Mouse (Mus musculus) left cerebral cortex, adult 2 months (tissue): ENCODE results near the gene Gm7356. TPM values are rescaled to one million over a fixed set of nuclear protein-coding genes. Genes with fewer than 3 reads are reported as not detected.
"Not testable (repeated sequence)": the region's sequence is repeated elsewhere in the genome, so short reads cannot be mapped to it uniquely, and the experiment has no call there.

Experiments used
- DNase-seq, 2 experiments: peaks; one replicate each; pipeline ENCODE4 v3.0.0; 2021 to 2022; ENCODE audit warnings: low spot score in 2 of 2, mixed read lengths in 1 of 2; ENCODE audit errors: extremely low spot score in 1 of 2
- H3K27ac ChIP-seq: fragments of 200-600 bp; 2 replicates; pipeline ENCODE4 v1.8.1; 2022
- H3K4me3 ChIP-seq: fragments of 200-600 bp; 2 replicates; pipeline ENCODE4 v1.8.1; 2022
- CTCF ChIP-seq: fragments of 200-600 bp; IDR thresholded peaks from 2 replicates; pipeline ENCODE4 v1.8.1; 2022; ENCODE audit warnings: antibody characterized with exemption, mild to moderate bottlenecking, moderate library complexity
- intact Hi-C: fragments of 180-260 bp; cut with DNase I; formaldehyde crosslinking; loops from one replicate; pipeline ENCODE4 v1.15.1; 2025
- long read RNA-seq, 2 experiments: library from polyadenylated mRNA; stranded (forward); transcript quantifications; one replicate each; pipeline ENCODE4 v2.0.0; 2021; ENCODE audit warnings: borderline mapping rate in 2 of 2
- total RNA-seq, 2 experiments: library from RNA; stranded (reverse); gene quantifications; 2 replicates each; pipeline ENCODE4 v1.2.3; 2021

The Gm7356 gene
- total RNA-seq: not detected
- long read RNA-seq, experiment 1: 0 reads
- long read RNA-seq, experiment 2: 0 reads

DNA sequence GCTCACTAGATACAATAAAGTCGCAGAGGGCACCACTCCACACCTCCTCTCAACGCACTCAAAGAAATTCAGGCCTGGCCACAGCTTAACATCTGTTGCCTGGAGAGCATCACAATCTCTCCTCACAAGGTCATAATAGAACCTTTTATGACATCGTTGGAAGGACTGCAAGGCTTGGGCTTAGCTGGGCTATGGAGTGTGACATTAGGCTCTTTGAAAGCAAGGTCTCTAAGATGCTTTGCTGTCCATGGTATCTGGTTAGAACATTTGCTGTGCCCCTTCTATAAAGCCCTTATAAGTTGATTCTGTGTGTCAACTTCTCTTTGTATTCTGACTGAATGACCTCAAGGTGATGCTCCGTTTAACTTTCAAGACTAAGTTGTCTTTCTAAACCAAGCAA, at the start of gene Gm7356:
Gm7356 (minus strand) TSS at position 101 of the 400 bp plus-strand sequence.
- intact Hi-C loops, H3K27ac ChIP-seq, H3K4me3 ChIP-seq, DNase-seq: not testable (repeated sequence)

DNA sequence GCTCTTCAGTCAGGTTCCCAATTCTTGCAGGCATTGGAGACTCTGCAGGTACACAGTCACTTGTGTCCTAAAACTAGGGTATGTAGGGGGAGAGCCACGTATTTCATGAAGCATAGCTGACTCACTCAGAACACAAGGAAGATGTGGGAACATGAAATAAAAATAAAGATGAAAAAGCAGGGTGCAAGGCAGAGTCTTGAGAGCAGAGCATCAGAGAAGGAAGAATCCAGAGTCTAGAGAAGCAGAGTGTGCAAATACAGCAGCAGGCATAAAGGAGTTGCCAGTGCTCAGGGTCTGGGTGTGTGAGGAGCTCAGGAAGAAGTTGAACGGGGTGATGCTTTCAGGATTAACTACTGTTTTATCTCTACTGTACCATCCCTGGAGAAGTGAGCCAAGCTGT, 38.4 kb upstream of the Gm7356 start:
- intact Hi-C loops, DNase-seq, H3K4me3 ChIP-seq, H3K27ac ChIP-seq: not testable (repeated sequence)

DNA sequence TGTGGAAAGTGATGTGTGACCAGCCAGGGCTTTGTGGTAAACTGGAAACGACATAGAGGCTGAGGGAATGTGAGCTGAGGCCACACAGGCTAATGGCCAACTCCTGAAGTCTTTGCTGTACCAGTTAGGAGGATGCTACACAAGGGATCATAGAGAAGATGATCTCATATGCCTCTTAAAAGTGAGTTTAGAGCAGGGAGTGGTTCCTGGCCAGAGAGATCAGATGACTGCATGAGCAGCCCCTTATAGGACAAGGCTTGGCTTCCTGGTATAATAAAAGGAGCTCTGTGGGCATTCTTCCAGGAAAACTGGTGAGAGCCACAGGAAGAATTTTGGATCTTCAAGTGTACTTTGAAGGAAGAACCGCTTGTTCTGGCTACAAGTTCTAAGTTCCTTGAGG, 33.5 kb upstream of the Gm7356 start:
- H3K4me3 ChIP-seq, H3K27ac ChIP-seq, DNase-seq, intact Hi-C loops: not testable (repeated sequence)

DNA sequence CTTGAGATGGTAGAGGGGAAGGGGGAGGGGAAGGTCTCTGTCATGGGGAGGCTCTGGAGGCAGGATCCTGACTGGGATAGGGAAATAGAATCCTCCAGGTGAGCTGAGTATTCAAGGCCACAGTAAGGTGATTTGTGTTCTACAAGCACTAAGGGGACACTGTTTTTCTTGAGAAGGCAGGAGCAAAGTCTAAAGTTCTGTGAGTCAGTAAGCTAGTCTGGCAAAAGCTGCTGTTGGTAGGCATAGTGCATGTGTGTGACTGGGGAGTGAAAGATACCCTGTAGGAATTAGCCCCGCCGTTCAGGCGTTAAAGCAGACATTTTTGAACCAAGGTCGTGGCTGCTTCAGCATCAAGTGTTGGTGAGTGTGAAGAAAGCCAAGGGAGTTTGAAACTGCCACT, 32.6 kb upstream of the Gm7356 start:
- H3K27ac ChIP-seq, intact Hi-C loops, DNase-seq, H3K4me3 ChIP-seq: not testable (repeated sequence)

DNA sequence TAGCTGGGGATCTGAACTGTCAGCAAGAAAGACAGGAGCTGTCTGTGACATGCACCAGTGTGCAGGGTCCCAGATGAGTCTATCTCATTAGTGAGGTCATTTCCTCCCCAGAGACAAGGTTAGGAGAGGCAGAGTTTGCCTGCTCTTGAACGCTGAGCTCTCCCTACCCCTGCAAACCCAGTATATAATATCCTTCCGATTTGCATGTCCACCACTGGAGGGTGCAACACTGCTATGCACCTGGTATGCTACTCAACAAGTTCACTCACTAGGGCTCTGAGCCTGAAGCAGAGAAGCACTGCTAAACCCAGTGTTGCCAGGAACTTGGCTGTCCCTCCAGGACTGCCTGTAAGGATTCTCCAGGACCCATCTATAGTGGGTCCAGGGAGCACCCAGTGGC, 10.1 kb downstream of the Gm7356 start:
- H3K4me3 ChIP-seq, intact Hi-C loops, H3K27ac ChIP-seq, DNase-seq: not testable (repeated sequence)

DNA sequence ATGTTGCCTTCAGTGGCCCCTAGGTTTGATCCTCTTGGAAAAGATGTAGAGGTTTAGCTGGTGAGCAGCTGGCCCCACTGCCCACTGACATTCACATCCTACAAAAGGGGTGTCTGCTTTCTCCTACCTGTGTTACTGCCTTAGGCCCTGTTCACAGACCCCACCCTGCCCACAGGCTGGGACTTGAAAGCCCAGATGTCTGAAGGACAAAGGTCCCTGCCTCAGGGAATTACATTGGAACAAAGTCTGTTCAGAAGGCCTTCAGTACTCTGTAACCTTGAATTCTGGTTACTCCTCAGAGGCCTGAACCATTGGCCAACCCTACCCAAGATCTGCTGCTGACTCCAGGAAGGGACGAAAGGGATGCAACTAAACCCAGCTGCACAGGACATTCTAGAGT, 15.8 kb downstream of the Gm7356 start:
- no peak for TF ChIP-seq CTCF
- no peak for DNase-seq
- intact Hi-C loops: no loop called here
- no peak overlapping the region for H3K4me3 ChIP-seq
- H3K27ac ChIP-seq: no peak overlapping the region

DNA sequence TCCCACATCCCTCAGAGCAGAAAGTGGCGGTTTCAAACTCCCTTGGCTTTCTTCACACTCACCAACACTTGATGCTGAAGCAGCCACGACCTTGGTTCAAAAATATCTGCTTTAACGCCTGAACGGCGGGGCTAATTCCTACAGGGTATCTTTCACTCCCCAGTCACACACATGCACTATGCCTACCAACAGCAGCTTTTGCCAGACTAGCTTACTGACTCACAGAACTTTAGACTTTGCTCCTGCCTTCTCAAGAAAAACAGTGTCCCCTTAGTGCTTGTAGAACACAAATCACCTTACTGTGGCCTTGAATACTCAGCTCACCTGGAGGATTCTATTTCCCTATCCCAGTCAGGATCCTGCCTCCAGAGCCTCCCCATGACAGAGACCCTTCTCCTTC, 32.7 kb downstream of the Gm7356 start:
- DNase-seq, H3K4me3 ChIP-seq, intact Hi-C loops, H3K27ac ChIP-seq: not testable (repeated sequence)

DNA sequence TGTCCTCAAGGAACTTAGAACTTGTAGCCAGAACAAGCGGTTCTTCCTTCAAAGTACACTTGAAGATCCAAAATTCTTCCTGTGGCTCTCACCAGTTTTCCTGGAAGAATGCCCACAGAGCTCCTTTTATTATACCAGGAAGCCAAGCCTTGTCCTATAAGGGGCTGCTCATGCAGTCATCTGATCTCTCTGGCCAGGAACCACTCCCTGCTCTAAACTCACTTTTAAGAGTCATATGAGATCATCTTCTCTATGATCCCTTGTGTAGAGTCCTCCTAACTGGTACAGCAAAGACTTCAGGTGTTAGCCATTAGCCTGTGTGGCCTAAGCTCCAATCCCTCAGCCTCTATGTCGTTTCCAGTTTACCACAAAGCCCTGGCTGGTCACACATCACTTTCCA, 33.6 kb downstream of the Gm7356 start:
- intact Hi-C loops, DNase-seq, H3K4me3 ChIP-seq, H3K27ac ChIP-seq: not testable (repeated sequence)

DNA sequence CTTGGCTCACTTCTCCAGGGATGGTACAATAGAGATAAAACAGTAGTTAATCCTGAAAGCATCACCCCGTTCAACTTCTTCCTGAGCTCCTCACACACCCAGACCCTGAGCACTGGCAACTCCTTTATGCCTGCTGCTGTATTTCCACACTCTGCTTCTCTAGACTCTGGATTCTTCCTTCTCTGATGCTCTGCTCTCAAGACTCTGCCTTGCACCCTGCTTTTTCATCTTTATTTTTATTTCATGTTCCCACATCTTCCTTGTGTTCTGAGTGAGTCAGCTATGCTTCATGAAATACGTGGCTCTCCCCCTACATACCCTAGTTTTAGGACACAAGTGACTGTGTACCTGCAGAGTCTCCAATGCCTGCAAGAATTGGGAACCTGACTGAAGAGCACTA, 38.5 kb downstream of the Gm7356 start:
- intact Hi-C loops, DNase-seq, H3K4me3 ChIP-seq, H3K27ac ChIP-seq: not testable (repeated sequence)

DNA sequence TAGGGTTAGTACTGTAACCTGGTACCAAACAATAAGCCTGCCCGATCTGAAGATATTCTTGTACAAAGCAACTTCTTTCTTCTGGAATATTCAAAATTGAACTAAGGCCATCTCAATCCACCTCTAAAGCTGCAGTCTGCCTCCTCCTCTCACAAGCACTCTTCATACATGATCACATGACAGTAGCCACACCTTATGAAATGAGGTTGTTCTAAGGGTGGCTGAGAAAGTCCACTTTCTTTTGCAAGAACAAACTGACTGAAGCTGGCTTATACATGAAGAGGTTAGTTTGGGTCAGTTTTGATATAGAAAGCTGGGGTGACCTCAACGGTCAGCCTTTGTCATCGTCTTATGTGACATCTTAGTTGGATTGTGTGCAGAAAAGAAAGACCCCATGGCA, 41.3 kb downstream of the Gm7356 start:
- DNase-seq, intact Hi-C loops, H3K4me3 ChIP-seq: not testable (repeated sequence)

DNA sequence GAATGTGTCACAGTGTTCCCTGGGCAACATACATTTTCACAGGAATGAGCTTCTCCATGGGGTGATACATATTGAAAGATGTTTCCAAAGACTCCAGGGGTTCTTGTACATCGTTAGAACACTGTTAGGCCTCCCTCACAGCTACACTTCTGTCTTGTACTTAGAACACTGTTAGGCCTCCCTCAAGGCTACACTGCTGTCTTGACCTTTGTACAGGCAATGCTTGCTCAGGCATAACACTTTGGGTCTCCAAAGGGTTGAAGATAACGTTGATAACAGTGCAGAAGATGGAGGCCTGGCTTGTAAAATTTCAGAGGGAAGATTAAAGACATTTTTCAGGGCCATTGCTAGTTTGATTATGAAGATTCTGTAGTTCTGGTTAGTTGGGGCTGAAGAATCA, 45.4 kb downstream of the Gm7356 start:
- intact Hi-C loops, H3K4me3 ChIP-seq, H3K27ac ChIP-seq, DNase-seq: not testable (repeated sequence)

More for the DNA sequence above, 41.3 kb downstream of the Gm7356 start:
- not testable (repeated sequence) for H3K27ac ChIP-seq

DNA sequence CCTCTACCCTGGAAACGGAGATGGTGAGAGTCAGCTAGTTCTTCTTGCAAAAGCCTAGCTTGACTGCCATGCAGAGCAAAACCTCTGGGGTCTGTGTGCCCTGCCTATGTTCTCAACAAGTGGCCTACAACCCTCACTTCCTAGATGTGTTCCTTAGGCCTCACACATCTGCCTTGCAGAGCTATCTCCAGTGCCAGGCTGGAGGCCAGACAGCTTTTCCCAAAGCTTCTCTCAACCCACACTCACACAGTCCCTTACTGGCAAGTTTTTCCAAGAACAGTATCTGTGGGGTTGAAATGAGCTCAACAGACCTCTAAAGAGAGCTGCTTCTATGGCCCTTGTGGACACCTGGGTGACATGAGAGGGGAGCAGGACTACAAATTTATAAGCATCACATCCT, 51.9 kb downstream of the Gm7356 start:
- intact Hi-C loops, H3K27ac ChIP-seq, DNase-seq, H3K4me3 ChIP-seq: not testable (repeated sequence)

Other genes with a start within 250 kb of the Gm7356 start
- 100 to 1,000 TPM; 127 to 134 TPM for gene Afdn, start 243.2 kb downstream of the Gm7356 start, total RNA-seq
- 10 to 100 TPM; 21.4 to 23.2 TPM for gene Tcte2, start 241.9 kb downstream of the Gm7356 start, total RNA-seq
- gene Gm7168, start 55.3 kb downstream of the Gm7356 start, total RNA-seq: not detected
- not detected for gene Gm7358, start 55.8 kb upstream of the Gm7356 start, total RNA-seq
- 100 to 1,000 TPM in 1 of 2 experiments, 10 to 100 TPM in 1; 58.6 to 100 TPM for gene Dact2, start 200.6 kb upstream of the Gm7356 start, total RNA-seq